Mouse (Mus musculus): ENCODE measurements around the gene BC051142. TPM values are rescaled to one million over a fixed set of nuclear protein-coding genes. Genes with fewer than 3 reads are reported as not detected.
"Not testable (repeated sequence)": the region's sequence is repeated elsewhere in the genome, so short reads cannot be mapped to it uniquely, and the experiment has no call there.

Gene BC051142
- polyA plus RNA-seq, 1 experiment from 2014 or later = 3.9 TPM

DNA sequence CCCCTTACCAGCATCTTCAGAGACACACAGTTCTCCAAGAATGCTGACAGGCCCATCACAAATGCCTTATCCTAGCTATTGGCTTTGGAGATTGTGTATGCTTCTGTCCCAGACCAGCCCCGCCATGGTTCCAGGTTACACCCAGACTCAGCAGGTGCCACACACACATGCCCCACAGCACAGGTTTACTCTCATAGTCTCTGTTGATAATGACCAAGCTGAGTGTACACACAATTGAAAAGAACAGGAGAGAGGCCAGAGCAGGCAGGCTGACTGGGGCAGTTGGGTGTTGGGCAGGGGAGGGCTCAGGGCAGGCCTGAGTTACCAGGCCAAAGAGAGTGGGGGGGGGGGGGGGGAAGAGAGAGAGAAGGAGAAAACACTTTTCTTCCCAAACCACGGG is 77.8 kb downstream of the BC051142 start:
- no peak overlapping the region for H3K27ac ChIP-seq (replicated peaks)
- no peaks in the 10 kb centered on the region for H3K36me3 ChIP-seq
- H3K4me2 ChIP-seq (replicated peaks) = no peak overlapping the region
- H3K9me3 ChIP-seq = no peaks in the 10 kb centered on the region
- 81% methylated on average over 1 of the region's 2 CpGs for WGBS
- no peak overlapping the region for H3K9ac ChIP-seq (replicated peaks)
- ATAC-seq (ENCODE audit: low FRiP score, low read depth) = no peak
- no peaks in the 10 kb centered on the region for H3K4me1 ChIP-seq
- no peak overlapping the region for H3K4me3 ChIP-seq
- no peaks in the 10 kb centered on the region for H3K27me3 ChIP-seq

DNA sequence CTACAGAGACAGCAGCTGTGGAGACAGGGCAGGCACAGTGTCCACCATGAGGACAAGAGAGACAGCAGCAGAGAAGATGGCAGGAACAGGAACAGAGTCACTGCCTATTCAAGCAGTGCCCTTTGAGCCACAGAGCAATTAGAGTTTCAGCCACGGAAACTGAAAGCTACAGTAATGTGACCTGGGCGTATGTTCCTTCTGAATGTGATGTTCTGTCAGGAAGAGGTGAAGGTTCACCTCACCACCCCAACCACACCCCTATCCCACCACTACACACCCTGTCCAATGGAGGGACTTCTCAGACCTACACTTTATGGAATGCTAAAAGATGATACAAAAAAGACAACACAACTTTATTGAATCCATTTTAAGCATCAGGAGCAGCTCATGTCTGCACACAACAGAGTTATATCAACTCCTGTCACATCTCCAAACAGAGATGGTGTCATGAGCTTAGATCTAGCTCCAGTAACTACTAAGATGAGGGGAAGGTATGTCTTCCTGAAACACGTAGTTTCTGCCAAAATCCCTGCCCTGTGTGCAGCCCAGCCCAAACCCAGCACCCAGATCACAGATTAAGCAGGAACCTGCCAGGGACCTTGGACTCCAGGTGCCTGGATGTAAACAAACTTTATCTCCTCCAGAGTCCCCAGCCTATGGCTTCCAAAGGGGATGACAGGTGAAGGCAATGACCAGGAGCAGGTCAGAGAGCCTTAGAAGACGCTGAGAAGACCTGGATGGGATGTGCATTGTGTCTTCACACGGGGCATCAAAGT is 78.8 kb downstream of the BC051142 start, which contains the start of gene Btnl4:
Btnl4 (minus strand) TSS at position 81 of the 776 bp plus-strand sequence.
- H3K27ac ChIP-seq (replicated peaks); H3K36me3 ChIP-seq; H3K4me1 ChIP-seq; H3K9ac ChIP-seq (replicated peaks); H3K4me3 ChIP-seq; H3K4me2 ChIP-seq (replicated peaks); ATAC-seq (ENCODE audit: low FRiP score, low read depth); H3K9me3 ChIP-seq; H3K27me3 ChIP-seq: not testable (repeated sequence)
- WGBS = 87% methylated on average over 5 of the region's 5 CpGs

DNA sequence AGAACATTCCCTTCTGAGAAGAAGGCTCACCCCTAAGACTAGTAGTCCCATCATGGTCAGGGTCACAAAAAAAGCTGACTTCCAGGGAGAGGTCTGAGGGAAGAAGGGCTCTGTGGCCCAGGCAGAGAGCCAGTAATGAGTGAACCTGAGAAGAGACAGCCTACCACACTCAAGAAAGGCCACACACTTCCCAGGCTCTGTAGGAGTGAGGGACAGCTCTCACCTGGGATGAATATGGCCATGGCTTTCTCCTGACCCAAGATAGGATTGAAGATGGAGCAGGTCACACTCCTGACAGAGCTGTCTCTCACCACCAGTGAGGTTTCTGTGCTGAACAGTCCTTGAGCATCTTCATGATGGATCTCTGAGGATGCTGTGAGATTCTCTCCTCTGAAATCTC is 94.2 kb downstream of the BC051142 start:
- H3K9ac ChIP-seq (replicated peaks) = no peak overlapping the region
- H3K36me3 ChIP-seq = no peaks in the 10 kb centered on the region
- no peaks in the 10 kb centered on the region for H3K4me1 ChIP-seq
- no peak overlapping the region for H3K4me2 ChIP-seq (replicated peaks)
- H3K27ac ChIP-seq (replicated peaks) = no peak overlapping the region
- H3K9me3 ChIP-seq = no peaks in the 10 kb centered on the region
- ATAC-seq (ENCODE audit: low FRiP score, low read depth) = no peak
- no peak overlapping the region for H3K4me3 ChIP-seq
- no peaks in the 10 kb centered on the region for H3K27me3 ChIP-seq

DNA sequence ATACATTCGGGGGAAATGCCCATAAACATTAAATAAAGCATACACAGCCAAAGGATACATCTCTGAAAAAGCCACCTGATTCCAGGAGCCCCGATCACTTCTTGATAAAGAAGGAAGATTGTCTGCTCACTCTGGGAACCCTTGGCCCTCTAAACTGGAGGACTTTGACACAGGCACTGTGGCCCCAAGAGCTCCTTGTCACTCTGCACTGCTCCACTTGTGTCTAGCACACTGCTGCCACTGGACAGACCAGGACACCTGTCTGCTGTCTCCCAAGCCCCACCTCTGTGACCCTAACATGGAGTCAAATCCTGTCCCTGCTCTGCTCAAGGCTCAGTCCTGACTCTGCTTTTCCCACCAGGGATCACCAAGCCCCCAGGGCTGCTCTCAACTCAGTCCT is 96.5 kb downstream of the BC051142 start:
- not testable (repeated sequence) for H3K27me3 ChIP-seq; H3K4me1 ChIP-seq; H3K27ac ChIP-seq (replicated peaks); ATAC-seq (ENCODE audit: low FRiP score, low read depth); H3K9me3 ChIP-seq; H3K4me2 ChIP-seq (replicated peaks); H3K4me3 ChIP-seq; H3K9ac ChIP-seq (replicated peaks); H3K36me3 ChIP-seq
- 90% methylated on average over 2 of the region's 2 CpGs for WGBS

DNA sequence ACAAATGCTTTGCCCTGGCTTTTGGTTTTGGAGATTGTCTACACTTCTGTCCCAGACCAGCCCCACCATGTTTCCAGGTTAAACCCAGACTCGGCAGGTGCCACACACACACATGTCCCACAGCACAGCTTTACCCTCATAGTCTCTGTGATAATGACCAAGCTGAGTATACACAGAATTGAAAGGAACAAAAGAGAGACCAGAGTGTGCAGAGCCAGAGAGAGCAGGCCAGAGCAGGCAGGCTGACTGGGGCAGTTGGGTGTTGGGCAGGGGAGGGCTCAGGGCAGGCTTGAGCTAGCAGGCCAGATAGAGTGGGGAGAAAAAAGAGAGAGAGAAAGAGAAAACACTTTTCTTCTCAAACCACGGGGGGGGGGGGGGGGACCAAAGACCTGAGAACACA is 97.9 kb downstream of the BC051142 start:
- no peak for ATAC-seq (ENCODE audit: low FRiP score, low read depth)
- Histone ChIP-seq H3K36me3 (no peaks in the 10 kb centered on the region), H3K4me2 (replicated peaks) (no peak overlapping the region), H3K4me3 (no peak overlapping the region), H3K27ac (replicated peaks) (no peak overlapping the region), H3K9me3 (no peaks in the 10 kb centered on the region), H3K4me1 (no peaks in the 10 kb centered on the region), H3K27me3 (no peaks in the 10 kb centered on the region), H3K9ac (replicated peaks) (no peak overlapping the region)
- WGBS = 88% methylated on average over 1 of the region's 2 CpGs

DNA sequence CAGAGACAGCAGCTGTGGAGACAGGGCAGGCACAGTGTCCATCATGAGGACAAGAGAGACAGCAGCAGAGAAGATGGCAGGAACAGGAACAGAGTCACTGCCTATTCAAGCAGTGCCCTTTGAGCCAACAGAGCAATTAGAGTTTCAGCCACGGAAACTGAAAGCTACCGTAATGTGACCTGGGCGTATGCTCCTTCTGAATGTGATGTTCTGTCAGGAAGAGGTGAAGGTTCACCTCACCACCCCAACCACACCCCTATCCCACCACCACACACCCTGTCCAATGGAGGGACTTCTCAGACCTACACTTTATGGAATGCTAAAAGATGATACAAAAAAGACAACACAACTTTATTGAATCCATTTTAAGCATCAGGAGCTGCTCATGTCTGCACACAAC is 98.7 kb downstream of the BC051142 start:
- not testable (repeated sequence) for H3K36me3 ChIP-seq; H3K27me3 ChIP-seq; ATAC-seq (ENCODE audit: low FRiP score, low read depth); H3K4me3 ChIP-seq; H3K4me2 ChIP-seq (replicated peaks); H3K27ac ChIP-seq (replicated peaks); H3K4me1 ChIP-seq; H3K9ac ChIP-seq (replicated peaks); H3K9me3 ChIP-seq
- WGBS = 84% methylated on average over 3 of the region's 3 CpGs

DNA sequence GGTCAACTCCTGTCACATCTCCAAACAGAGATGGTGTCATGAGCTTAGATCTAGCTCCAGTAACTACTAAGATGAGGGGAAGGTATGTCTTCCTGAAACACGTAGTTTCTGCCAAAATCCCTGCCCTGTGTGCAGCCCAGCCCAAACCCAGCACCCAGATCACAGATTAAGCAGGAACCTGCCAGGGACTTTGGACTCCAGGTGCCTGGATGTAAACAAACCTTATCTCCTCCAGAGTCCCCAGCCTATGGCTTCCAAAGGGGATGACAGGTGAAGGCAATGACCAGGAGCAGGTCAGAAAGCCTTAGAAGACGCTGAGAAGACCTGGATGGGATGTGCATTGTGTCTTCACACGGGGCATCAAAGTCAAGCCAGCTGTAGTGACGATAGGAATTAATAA is 99.1 kb downstream of the BC051142 start:
- H3K4me2 ChIP-seq (replicated peaks); H3K9ac ChIP-seq (replicated peaks); ATAC-seq (ENCODE audit: low FRiP score, low read depth); H3K9me3 ChIP-seq; H3K27me3 ChIP-seq; H3K4me1 ChIP-seq; H3K27ac ChIP-seq (replicated peaks); H3K36me3 ChIP-seq; H3K4me3 ChIP-seq: not testable (repeated sequence)
- WGBS = 82% methylated on average over 3 of the region's 4 CpGs

DNA sequence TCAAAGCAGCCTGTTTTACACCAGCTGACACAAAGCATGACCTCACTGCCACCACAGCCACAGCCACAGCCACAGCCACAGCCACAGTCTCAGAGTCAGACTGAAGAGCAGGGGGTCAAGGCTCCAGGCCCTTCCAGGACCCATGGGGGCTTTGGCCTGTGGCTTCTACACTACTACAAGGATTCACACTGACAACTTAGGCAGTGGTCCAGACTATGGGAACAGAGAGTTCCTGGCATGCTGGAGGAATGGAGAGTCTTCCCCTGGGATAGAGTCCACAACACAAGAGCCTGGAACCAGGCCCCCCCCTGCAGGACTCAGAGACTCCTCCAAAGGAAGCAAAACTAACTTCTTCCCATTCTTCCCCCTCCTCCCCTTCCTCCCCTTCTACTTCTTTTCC is 109.0 kb downstream of the BC051142 start:
- no peak overlapping the region for H3K9ac ChIP-seq (replicated peaks)
- no peak overlapping the region for H3K4me3 ChIP-seq
- no peaks in the 10 kb centered on the region for H3K36me3 ChIP-seq
- no peak overlapping the region for H3K27ac ChIP-seq (replicated peaks)
- no peaks in the 10 kb centered on the region for H3K9me3 ChIP-seq
- no peaks in the 10 kb centered on the region for H3K4me1 ChIP-seq
- H3K4me2 ChIP-seq (replicated peaks) = no peak overlapping the region
- ATAC-seq (ENCODE audit: low FRiP score, low read depth) = no peak
- no peaks in the 10 kb centered on the region; the same call in 1 of the 2 replicates for H3K27me3 ChIP-seq

Other genes starting within 250 kb of the BC051142 start
- gene H2-DMb1, start 245.7 kb upstream of the BC051142 start, polyA plus RNA-seq (2016; fragmentation: Nextera tagmentation; extraction: Ambion mirVana) = 0.16 and 0.73 TPM in 2 replicates
- 1.4 and 1.8 TPM in 2 replicates for gene Tap1, start 211.3 kb upstream of the BC051142 start, polyA plus RNA-seq (2016; fragmentation: Nextera tagmentation; extraction: Ambion mirVana)
- 1.3 and 1.5 TPM in 2 replicates for gene Psmb9, start 211.1 kb upstream of the BC051142 start, polyA plus RNA-seq (2016; fragmentation: Nextera tagmentation; extraction: Ambion mirVana)
- 1.6 and 2.1 TPM in 2 replicates for gene Psmb8, start 201.1 kb upstream of the BC051142 start, polyA plus RNA-seq (2016; fragmentation: Nextera tagmentation; extraction: Ambion mirVana)
- gene Tap2, start 195.3 kb upstream of the BC051142 start, polyA plus RNA-seq (2016; fragmentation: Nextera tagmentation; extraction: Ambion mirVana) = 0.79 and 0.82 TPM in 2 replicates
- gene H2-Ob, start 159.9 kb upstream of the BC051142 start, polyA plus RNA-seq (2016; fragmentation: Nextera tagmentation; extraction: Ambion mirVana) = not detected in 2 replicates
- 2.6 and 3.2 TPM in 2 replicates for gene H2-Ab1, start 141.1 kb upstream of the BC051142 start, polyA plus RNA-seq (2016; fragmentation: Nextera tagmentation; extraction: Ambion mirVana)
- gene H2-Aa, start 111.0 kb upstream of the BC051142 start, polyA plus RNA-seq (2016; fragmentation: Nextera tagmentation; extraction: Ambion mirVana) = 0.37 TPM in 1 of 2 replicates, not detected in the other
- 1.7 and 2.0 TPM in 2 replicates for gene H2-Eb1, start 93.0 kb upstream of the BC051142 start, polyA plus RNA-seq (2016; fragmentation: Nextera tagmentation; extraction: Ambion mirVana)
- 0.10 TPM in 1 of 2 replicates, not detected in the other for gene H2-Eb2, start 73.2 kb upstream of the BC051142 start, polyA plus RNA-seq (2016; fragmentation: Nextera tagmentation; extraction: Ambion mirVana)
- gene Btnl2, start 44.0 kb upstream of the BC051142 start, polyA plus RNA-seq (2016; fragmentation: Nextera tagmentation; extraction: Ambion mirVana) = 0.06 TPM in 1 of 2 replicates, not detected in the other
- not detected in 2 replicates for gene Btnl1, start 21.7 kb upstream of the BC051142 start, polyA plus RNA-seq (2016; fragmentation: Nextera tagmentation; extraction: Ambion mirVana)
- not detected in 2 replicates for gene Btnl4, start 78.5 kb downstream of the BC051142 start, polyA plus RNA-seq (2016; fragmentation: Nextera tagmentation; extraction: Ambion mirVana)
- not detected in 2 replicates for gene Btnl6, start 118.5 kb downstream of the BC051142 start, polyA plus RNA-seq (2016; fragmentation: Nextera tagmentation; extraction: Ambion mirVana)
- gene Notch4, start 165.4 kb downstream of the BC051142 start, polyA plus RNA-seq (2016; fragmentation: Nextera tagmentation; extraction: Ambion mirVana) = 11.7 and 13.6 TPM in 2 replicates
- 2.9 and 3.3 TPM in 2 replicates for gene Gpsm3, start 191.0 kb downstream of the BC051142 start, polyA plus RNA-seq (2016; fragmentation: Nextera tagmentation; extraction: Ambion mirVana)
- 20.8 and 22.5 TPM in 2 replicates for gene Pbx2, start 192.4 kb downstream of the BC051142 start, polyA plus RNA-seq (2016; fragmentation: Nextera tagmentation; extraction: Ambion mirVana)
- gene Ager, start 199.0 kb downstream of the BC051142 start, polyA plus RNA-seq (2016; fragmentation: Nextera tagmentation; extraction: Ambion mirVana) = 2.2 and 2.3 TPM in 2 replicates
- 240 and 243 TPM in 2 replicates for gene Rnf5, start 204.9 kb downstream of the BC051142 start, polyA plus RNA-seq (2016; fragmentation: Nextera tagmentation; extraction: Ambion mirVana)
- 82.8 and 86.2 TPM in 2 replicates for gene Agpat1, start 205.4 kb downstream of the BC051142 start, polyA plus RNA-seq (2016; fragmentation: Nextera tagmentation; extraction: Ambion mirVana)
- 4.5 and 6.0 TPM in 2 replicates for gene Egfl8, start 217.2 kb downstream of the BC051142 start, polyA plus RNA-seq (2016; fragmentation: Nextera tagmentation; extraction: Ambion mirVana)
- gene Ppt2, start 229.7 kb downstream of the BC051142 start, polyA plus RNA-seq (2016; fragmentation: Nextera tagmentation; extraction: Ambion mirVana) = 21.3 and 23.8 TPM in 2 replicates
- 3.9 and 4.2 TPM in 2 replicates for gene Prrt1, start 230.7 kb downstream of the BC051142 start, polyA plus RNA-seq (2016; fragmentation: Nextera tagmentation; extraction: Ambion mirVana)
- 16.4 and 18.1 TPM in 2 replicates for gene Fkbpl, start 245.9 kb downstream of the BC051142 start, polyA plus RNA-seq (2016; fragmentation: Nextera tagmentation; extraction: Ambion mirVana)
- 116 and 121 TPM in 2 replicates for gene Atf6b, start 248.3 kb downstream of the BC051142 start, polyA plus RNA-seq (2016; fragmentation: Nextera tagmentation; extraction: Ambion mirVana)